Mouse (Mus musculus) embryonic facial prominence, embryonic 14.5 days (tissue): ENCODE data around the gene Wdr90. TPM values are rescaled to one million over a fixed set of nuclear protein-coding genes. Genes with fewer than 3 reads are reported as not detected.

Source experiments
- ATAC-seq: fragments of 200-750 bp; cut with Nextera tagmentation; 2 replicates; pipeline ENCODE4 v1.8.0; 2017; ENCODE audit warnings: low read depth, moderate number of reproducible peaks, moderate TSS enrichment
- DNase-seq: peaks from one replicate; pipeline ENCODE4 v3.0.0-alpha.2; 2015; ENCODE audit warnings: low spot score
- H3K27ac ChIP-seq: fragments of 300-500 bp; sonication (generic); replicated peaks from 2 replicates; pipeline ENCODE4 v1.5.1; 2014; ENCODE audit warnings: low read depth, mild to moderate bottlenecking, low read length, moderate library complexity
- H3K27me3 ChIP-seq: fragments of 300-500 bp; sonication (generic); replicated peaks from 2 replicates; pipeline ENCODE4 v1.6.1; 2014; ENCODE audit warnings: low read length; ENCODE audit not compliant: control insufficient read depth, insufficient read depth
- H3K36me3 ChIP-seq: fragments of 300-500 bp; sonication (generic); 2 replicates; pipeline ENCODE4 v1.6.1; 2014; ENCODE audit warnings: low read length, mixed read lengths; ENCODE audit not compliant: control insufficient read depth, insufficient read depth
- H3K4me1 ChIP-seq: fragments of 300-500 bp; sonication (generic); 2 replicates; pipeline ENCODE4 v1.6.1; 2014; ENCODE audit warnings: antibody characterized with exemption, low read length; ENCODE audit not compliant: control insufficient read depth, insufficient read depth
- H3K4me2 ChIP-seq: fragments of 300-500 bp; sonication (generic); 2 replicates; pipeline ENCODE4 v1.6.1; 2014; ENCODE audit warnings: low read depth, mild to moderate bottlenecking, low read length, moderate library complexity, mixed read lengths
- H3K4me3 ChIP-seq: fragments of 300-500 bp; sonication (generic); 2 replicates; pipeline ENCODE4 v1.5.1; 2014; ENCODE audit warnings: low read depth, mild to moderate bottlenecking, low read length
- H3K9ac ChIP-seq: fragments of 300-500 bp; sonication (generic); 2 replicates; pipeline ENCODE4 v1.6.1; 2014; ENCODE audit warnings: low read depth, mild to moderate bottlenecking, low read length, moderate library complexity, mixed read lengths
- H3K9me3 ChIP-seq: fragments of 300-500 bp; sonication (generic); 2 replicates; pipeline ENCODE4 v1.6.1; 2016; ENCODE audit warnings: low read length; ENCODE audit not compliant: control insufficient read depth
- WGBS: fragments of 180-500 bp; shearing (Covaris S2); extraction: QIAGEN DNeasy Blood & Tissue Kit; methylation state at CpG from one replicate; pipeline ENCODE4 v1.1.7; 2014; 5-methylcytosine and 5-hydroxymethylcytosine counted together
- polyA plus RNA-seq: library from polyadenylated mRNA; unstranded; fragments of >200 nt; fragmentation: Nextera tagmentation; extraction: Ambion mirVana; gene quantifications from 2 replicates; pipeline ENCODE4 v1.2.1, GENCODE M21; 2014

Wdr90 gene
- polyA plus RNA-seq, 1 experiment from 2014 or later, result 17.6 TPM

- Histone ChIP-seq H3K9ac (no peak overlapping the region), H3K4me3 (no peak overlapping the region), H3K9me3 (no peaks in the 10 kb centered on the region), H3K27ac (no peak overlapping the region), H3K36me3 (peaks cover 45% of the 10 kb centered on the region), H3K4me1 (peaks cover 34% of the 10 kb centered on the region), H3K4me2 (no peak overlapping the region), H3K27me3 (no peaks in the 10 kb centered on the region)
- ATAC-seq, result no peak
- no peak for DNase-seq
- WGBS, result 97% methylated on average over 13 of the region's 13 CpGs
Measured at GRCm38 (mm10) chr17:25827011-25827410, 34.3 kb downstream of the Wdr90 start.

GRCm38 (mm10) chr17:25825984-25826570 lies 35.2 kb downstream of the Wdr90 start:
- Histone ChIP-seq H3K9me3 (no peaks in the 10 kb centered on the region), H3K27me3 (peaks cover 2% of the 10 kb centered on the region; the same call in 1 of the 2 replicates), H3K4me1 (peaks cover 25% of the 10 kb centered on the region), H3K4me2 (no peak overlapping the region), H3K27ac (no peak overlapping the region), H3K4me3 (no peak overlapping the region), H3K9ac (no peak overlapping the region), H3K36me3 (peaks cover 38% of the 10 kb centered on the region)
- 94% methylated on average over 27 of the region's 27 CpGs for WGBS
- ATAC-seq (no peak), DNase-seq (no peak)

- no peak for ATAC-seq
Measured at GRCm38 (mm10) chr17:25825311-25825710, 36.0 kb downstream of the Wdr90 start.

GRCm38 (mm10) chr17:25824362-25825142 lies 36.7 kb downstream of the Wdr90 start:
- Histone ChIP-seq H3K4me1 (peaks cover 13% of the 10 kb centered on the region), H3K4me2 (peak overlapping the region; percentile 98), H3K27me3 (peaks cover 17% of the 10 kb centered on the region), H3K9ac (peak overlapping the region; percentile 76), H3K36me3 (peaks cover 23% of the 10 kb centered on the region), H3K9me3 (no peaks in the 10 kb centered on the region), H3K4me3 (peak overlapping the region; percentile 74), H3K27ac (no peak overlapping the region)
- WGBS, result 76% methylated on average over 15 of the region's 17 CpGs
- no peak for ATAC-seq
- no peak for DNase-seq

More at GRCm38 (mm10) chr17:25825311-25825710, 36.0 kb downstream of the Wdr90 start:
- Histone ChIP-seq H3K9ac (no peak overlapping the region), H3K27ac (no peak overlapping the region), H3K36me3 (peaks cover 30% of the 10 kb centered on the region), H3K27me3 (peaks cover 9% of the 10 kb centered on the region), H3K4me3 (no peak overlapping the region), H3K9me3 (no peaks in the 10 kb centered on the region), H3K4me2 (no peak overlapping the region), H3K4me1 (peaks cover 18% of the 10 kb centered on the region)
- no peak for DNase-seq
- WGBS, result 88% methylated on average over 6 of the region's 6 CpGs

GRCm38 (mm10) chr17:25823452-25823851 lies 37.8 kb downstream of the Wdr90 start, which contains the start of gene Wdr24:
TSS of gene Wdr24 (plus strand) at chr17:25823627.
- WGBS, result 0% methylated on average over 18 of the region's 18 CpGs
- peak within 1 kb of the TSS; percentile 76 for H3K9ac ChIP-seq
- ATAC-seq (peak; percentile 79), DNase-seq (peak; percentile 95)
- H3K9me3 ChIP-seq, result no peaks in the 10 kb centered on the region
- peaks cover 28% of the 10 kb centered on the region for H3K27me3 ChIP-seq
- peaks cover 12% of the 10 kb centered on the region for H3K4me1 ChIP-seq
- H3K36me3 ChIP-seq, result peaks cover 23% of the 10 kb centered on the region
- peak within 1 kb of the TSS; percentile 29; the same call in 1 of the 2 replicates for H3K27ac ChIP-seq
- H3K4me2 ChIP-seq, result peak within 1 kb of the TSS; percentile 98
- H3K4me3 ChIP-seq, result peak within 1 kb of the TSS; percentile 74

GRCm38 (mm10) chr17:25818851-25819780 lies 42.2 kb downstream of the Wdr90 start:
- Histone ChIP-seq H3K4me3 (0 out of 2 replicates have a peak overlapping the region, but pooled peaks have one; percentile 6), H3K9me3 (no peaks in the 10 kb centered on the region), H3K9ac (no peak overlapping the region; the same call in 1 of the 2 replicates), H3K36me3 (no peaks in the 10 kb centered on the region), H3K27me3 (peaks cover 37% of the 10 kb centered on the region), H3K27ac (no peak overlapping the region), H3K4me1 (peaks cover 3% of the 10 kb centered on the region), H3K4me2 (peak overlapping the region; percentile 31)
- peak; percentile 21 for DNase-seq
- 9% methylated on average over 34 of the region's 46 CpGs for WGBS
- no peak; the same call in 1 of the 2 replicates for ATAC-seq

GRCm38 (mm10) chr17:25817662-25818061 lies 43.6 kb downstream of the Wdr90 start:
- WGBS, result 81% methylated on average over 11 of the region's 11 CpGs

GRCm38 (mm10) chr17:25813471-25813870 lies 47.8 kb downstream of the Wdr90 start:
- 2% methylated on average over 20 of the region's 20 CpGs for WGBS
- Histone ChIP-seq H3K36me3 (no peaks in the 10 kb centered on the region), H3K27me3 (peaks cover 34% of the 10 kb centered on the region), H3K27ac (no peak overlapping the region), H3K9me3 (no peaks in the 10 kb centered on the region), H3K4me3 (no peak overlapping the region), H3K9ac (no peak overlapping the region), H3K4me1 (peaks cover 8% of the 10 kb centered on the region; the same call in 1 of the 2 replicates), H3K4me2 (0 out of 2 replicates have a peak overlapping the region, but pooled peaks have one; percentile 26)
- ATAC-seq (peak; percentile 31; the same call in 1 of the 2 replicates), DNase-seq (peak; percentile 88)

More at GRCm38 (mm10) chr17:25817662-25818061, 43.6 kb downstream of the Wdr90 start:
- H3K4me2 ChIP-seq, result no peak overlapping the region
- H3K4me3 ChIP-seq, result no peak overlapping the region
- no peak overlapping the region for H3K27ac ChIP-seq
- peaks cover 3% of the 10 kb centered on the region; the same call in 1 of the 2 replicates for H3K4me1 ChIP-seq
- DNase-seq, result no peak
- H3K27me3 ChIP-seq, result peaks cover 37% of the 10 kb centered on the region
- no peaks in the 10 kb centered on the region for H3K36me3 ChIP-seq
- no peak for ATAC-seq
- no peaks in the 10 kb centered on the region for H3K9me3 ChIP-seq
- no peak overlapping the region for H3K9ac ChIP-seq
